Mouse (Mus musculus): ENCODE results near the gene Tmem109. TPM values are rescaled to one million over a fixed set of nuclear protein-coding genes. Genes with fewer than 3 reads are reported as not detected.
A peak's percentile ranks its signal among the peaks of the same experiment; 100 is the strongest.

Tmem109 gene
- polyA plus RNA-seq, 1 experiment from 2014 or later, result 94.5 TPM

DNA sequence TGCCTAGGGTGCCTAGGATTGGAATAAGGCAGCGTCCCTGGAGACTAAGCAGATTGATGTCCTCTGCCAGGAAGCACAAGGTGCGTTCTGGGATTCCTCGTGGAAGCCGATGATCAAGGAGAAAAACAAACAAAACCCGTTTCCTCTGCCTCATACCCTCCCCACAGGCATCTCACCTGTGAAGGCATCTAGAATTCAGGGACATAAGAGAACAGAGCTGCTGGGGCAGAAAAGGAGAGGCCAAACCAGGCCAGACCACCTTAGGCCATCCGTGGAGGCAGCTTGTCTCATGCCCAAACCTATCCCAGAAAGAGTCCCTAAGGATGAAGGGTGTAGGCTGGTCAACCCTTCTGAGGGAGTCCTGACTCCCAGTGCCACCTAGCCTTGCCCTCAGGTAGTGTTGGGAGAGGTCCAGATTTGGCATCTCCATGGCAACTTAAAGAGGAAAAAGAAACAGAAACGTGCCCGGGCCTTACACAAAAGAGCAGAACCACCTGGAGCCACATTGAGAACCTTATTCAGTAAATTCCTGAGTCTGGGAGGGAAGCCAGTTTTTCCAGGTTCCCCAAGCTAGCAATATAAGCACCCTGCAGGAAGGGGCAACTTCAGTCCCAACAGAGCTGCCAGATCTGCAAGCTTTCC is 11.8 kb downstream of the Tmem109 start, which contains the start of gene Tmem132a:
Gene Tmem132a, minus strand, starts transcription at position 55 of the 642 bp plus-strand sequence.
- 4% methylated on average over 8 of the region's 8 CpGs for WGBS
- Histone ChIP-seq H3K9me3 (ENCODE audit: control insufficient read depth, low read length) (no peaks in the 10 kb centered on the region), H3K27ac (replicated peaks in 1 of 2; ENCODE audit: control insufficient read depth in 1 of 2, insufficient read depth in 1 of 2, low read depth in 2 of 2, low read length in 2 of 2) (peak within 1 kb of the TSS; percentile 62 to 64), H3K36me3 (ENCODE audit: control insufficient read depth, insufficient read depth, low read length) (peaks cover 56% of the 10 kb centered on the region), H3K4me2 (ENCODE audit: low read length) (peak within 1 kb of the TSS; percentile 83), H3K4me3 (ENCODE audit: control insufficient read depth in 1 of 2, insufficient read depth in 1 of 2, low read depth in 1 of 2, low read length in 2 of 2) (peak within 1 kb of the TSS; percentile 85 to 96), H3K27me3 (ENCODE audit: control insufficient read depth, insufficient read depth, low read length) (no peaks in the 10 kb centered on the region), H3K4me1 (ENCODE audit: control insufficient read depth in 2 of 2, insufficient read depth in 2 of 2, low read length in 2 of 2) (peaks cover 9 to 19% of the 10 kb centered on the region in 2 experiments), H3K9ac (ENCODE audit: low read length) (peak within 1 kb of the TSS; percentile 92)
- ATAC-seq (ENCODE audit: insufficient number of reproducible peaks, insufficient read depth, low FRiP score, low read depth), result no peak

DNA sequence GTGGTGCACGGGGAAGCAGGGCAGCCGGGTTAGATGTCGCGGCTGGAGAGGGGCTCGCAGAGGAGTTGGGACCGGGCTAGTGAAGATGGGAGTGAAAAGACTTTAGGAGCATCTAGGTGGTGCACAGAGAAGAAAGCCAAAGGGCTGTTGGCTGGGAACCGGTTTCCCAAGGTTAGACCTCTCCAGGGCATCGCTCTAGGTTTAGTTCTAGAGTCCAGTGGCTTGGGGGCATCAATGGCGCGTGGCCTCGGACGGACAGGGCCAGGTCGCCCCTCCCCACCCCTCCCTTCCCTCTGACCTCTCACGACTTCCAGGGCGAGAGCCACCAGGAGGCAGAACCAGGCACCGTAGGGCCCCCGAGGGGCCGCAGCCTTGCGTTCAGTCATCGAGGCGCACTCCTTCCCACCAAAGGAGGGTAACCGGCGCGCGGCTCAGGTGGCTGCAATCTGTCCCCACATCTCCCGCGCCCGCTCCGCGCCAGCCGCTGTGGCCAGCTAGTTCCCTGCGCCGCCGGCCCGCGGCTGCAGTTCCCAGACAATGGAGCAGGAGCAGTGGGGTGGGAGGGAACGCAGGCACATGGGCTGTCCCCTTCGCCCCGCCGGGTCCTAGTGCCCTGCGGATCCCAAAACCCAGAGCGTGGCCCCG is 12.4 kb downstream of the Tmem109 start:
- H3K4me1 ChIP-seq (ENCODE audit: control insufficient read depth in 2 of 2, insufficient read depth in 2 of 2, low read length in 2 of 2), result peaks cover 9 to 19% of the 10 kb centered on the region in 2 experiments
- H3K27ac ChIP-seq (replicated peaks in 1 of 2; ENCODE audit: control insufficient read depth in 1 of 2, insufficient read depth in 1 of 2, low read depth in 2 of 2, low read length in 2 of 2), result peak overlapping the region; percentile 62 to 64
- H3K27me3 ChIP-seq (ENCODE audit: control insufficient read depth, insufficient read depth, low read length), result no peaks in the 10 kb centered on the region
- ATAC-seq (ENCODE audit: insufficient number of reproducible peaks, insufficient read depth, low FRiP score, low read depth), result peak; percentile 81
- under 1% methylated on average over 42 of the region's 43 CpGs for WGBS
- peak overlapping the region; percentile 92 for H3K9ac ChIP-seq (ENCODE audit: low read length)
- H3K4me3 ChIP-seq (ENCODE audit: control insufficient read depth in 1 of 2, insufficient read depth in 1 of 2, low read depth in 1 of 2, low read length in 2 of 2), result peak overlapping the region; percentile 85 to 96
- H3K9me3 ChIP-seq (ENCODE audit: control insufficient read depth, low read length), result no peaks in the 10 kb centered on the region
- peaks cover 61% of the 10 kb centered on the region for H3K36me3 ChIP-seq (ENCODE audit: control insufficient read depth, insufficient read depth, low read length)
- H3K4me2 ChIP-seq (ENCODE audit: low read length), result peak overlapping the region; percentile 83

DNA sequence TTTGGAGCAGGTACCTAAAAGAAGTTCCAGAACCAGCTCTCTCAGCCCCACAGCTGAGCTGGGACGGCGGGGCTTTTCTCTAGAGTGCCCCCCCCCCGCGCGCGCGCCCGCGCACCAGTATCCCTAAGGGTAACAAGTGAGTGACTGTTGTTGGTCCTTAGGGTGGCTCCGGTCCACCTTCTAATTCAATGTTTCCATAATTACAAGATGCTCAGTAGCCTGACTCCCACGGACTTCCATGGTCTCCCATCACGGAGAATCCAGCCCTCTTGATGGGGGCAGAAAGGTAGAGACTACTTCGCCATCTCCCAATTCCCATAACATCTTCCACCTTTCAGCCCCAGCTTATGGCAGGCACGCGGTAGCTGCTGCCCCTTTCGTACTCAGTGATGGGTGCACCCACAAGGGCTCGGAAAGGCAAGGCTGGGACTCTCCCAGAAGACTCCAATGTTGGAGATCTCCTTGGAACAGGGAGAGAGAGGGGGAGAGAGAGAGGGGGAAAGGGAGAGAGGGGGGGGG is 13.1 kb downstream of the Tmem109 start:
- H3K27me3 ChIP-seq (ENCODE audit: control insufficient read depth, insufficient read depth, low read length), result no peaks in the 10 kb centered on the region
- H3K4me1 ChIP-seq (ENCODE audit: control insufficient read depth in 2 of 2, insufficient read depth in 2 of 2, low read length in 2 of 2), result peaks cover 9 to 19% of the 10 kb centered on the region in 2 experiments
- peak; percentile 9; the same call in 1 of the 2 replicates for ATAC-seq (ENCODE audit: insufficient number of reproducible peaks, insufficient read depth, low FRiP score, low read depth)
- 0% methylated on average over 17 of the region's 17 CpGs for WGBS
- H3K36me3 ChIP-seq (ENCODE audit: control insufficient read depth, insufficient read depth, low read length), result peaks cover 61% of the 10 kb centered on the region
- H3K9ac ChIP-seq (ENCODE audit: low read length), result peak overlapping the region; percentile 92
- peak overlapping the region; percentile 85 to 96 for H3K4me3 ChIP-seq (ENCODE audit: control insufficient read depth in 1 of 2, insufficient read depth in 1 of 2, low read depth in 1 of 2, low read length in 2 of 2)
- H3K4me2 ChIP-seq (ENCODE audit: low read length), result peak overlapping the region; percentile 83
- H3K9me3 ChIP-seq (ENCODE audit: control insufficient read depth, low read length), result no peaks in the 10 kb centered on the region
- H3K27ac ChIP-seq (replicated peaks in 1 of 2; ENCODE audit: control insufficient read depth in 1 of 2, insufficient read depth in 1 of 2, low read depth in 2 of 2, low read length in 2 of 2), result peak overlapping the region in 1 of 2 experiments; percentile 64; a peak in 1 of 4 replicates

- no peak for ATAC-seq (ENCODE audit: insufficient number of reproducible peaks, insufficient read depth, low FRiP score, low read depth)
- H3K27me3 ChIP-seq (ENCODE audit: control insufficient read depth, insufficient read depth, low read length), result no peaks in the 10 kb centered on the region
- peaks cover 61% of the 10 kb centered on the region for H3K36me3 ChIP-seq (ENCODE audit: control insufficient read depth, insufficient read depth, low read length)
- H3K4me3 ChIP-seq (ENCODE audit: control insufficient read depth in 1 of 2, insufficient read depth in 1 of 2, low read depth in 1 of 2, low read length in 2 of 2), result peak overlapping the region; percentile 85 to 96
- 36% methylated on average over 5 of the region's 5 CpGs for WGBS
- H3K9me3 ChIP-seq (ENCODE audit: control insufficient read depth, low read length), result no peaks in the 10 kb centered on the region
- peaks cover 9 to 19% of the 10 kb centered on the region in 2 experiments for H3K4me1 ChIP-seq (ENCODE audit: control insufficient read depth in 2 of 2, insufficient read depth in 2 of 2, low read length in 2 of 2)
- peak overlapping the region; percentile 83 for H3K4me2 ChIP-seq (ENCODE audit: low read length)
- peak overlapping the region; percentile 92 for H3K9ac ChIP-seq (ENCODE audit: low read length)
- H3K27ac ChIP-seq (replicated peaks in 1 of 2; ENCODE audit: control insufficient read depth in 1 of 2, insufficient read depth in 1 of 2, low read depth in 2 of 2, low read length in 2 of 2), result no peak overlapping the region
Measured at GRCm38 (mm10) chr19:10867946-10868622, 13.7 kb downstream of the Tmem109 start.

DNA sequence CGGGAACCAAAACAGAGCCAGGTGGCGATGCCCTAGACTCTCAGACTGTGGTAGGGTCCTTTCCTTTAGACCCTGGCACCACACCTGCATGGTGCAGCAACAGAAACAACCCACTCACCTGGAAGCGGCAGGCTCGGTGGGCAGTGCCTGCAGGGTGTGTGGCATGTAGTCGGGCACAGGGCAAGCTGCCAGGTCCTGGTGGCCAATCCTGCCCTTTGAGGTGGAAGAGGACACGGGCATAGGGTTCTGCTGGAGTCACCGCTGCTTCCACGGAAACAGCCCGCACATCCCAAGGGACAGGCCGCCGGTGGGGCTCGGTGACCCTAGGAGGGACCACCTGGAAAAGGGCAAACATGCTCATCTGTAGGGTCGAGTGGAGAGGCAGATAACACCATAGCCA is 15.4 kb downstream of the Tmem109 start:
- Histone ChIP-seq H3K9me3 (ENCODE audit: control insufficient read depth, low read length) (no peaks in the 10 kb centered on the region), H3K27ac (replicated peaks in 1 of 2; ENCODE audit: control insufficient read depth in 1 of 2, insufficient read depth in 1 of 2, low read depth in 2 of 2, low read length in 2 of 2) (no peak overlapping the region), H3K27me3 (ENCODE audit: control insufficient read depth, insufficient read depth, low read length) (no peaks in the 10 kb centered on the region), H3K36me3 (ENCODE audit: control insufficient read depth, insufficient read depth, low read length) (peaks cover 61% of the 10 kb centered on the region), H3K9ac (ENCODE audit: low read length) (no peak overlapping the region), H3K4me1 (ENCODE audit: control insufficient read depth in 2 of 2, insufficient read depth in 2 of 2, low read length in 2 of 2) (peaks cover 9 to 19% of the 10 kb centered on the region in 2 experiments), H3K4me3 (ENCODE audit: control insufficient read depth in 1 of 2, insufficient read depth in 1 of 2, low read depth in 1 of 2, low read length in 2 of 2) (no peak overlapping the region), H3K4me2 (ENCODE audit: low read length) (no peak overlapping the region)
- 92% methylated on average over 13 of the region's 13 CpGs for WGBS
- ATAC-seq (ENCODE audit: insufficient number of reproducible peaks, insufficient read depth, low FRiP score, low read depth), result no peak

DNA sequence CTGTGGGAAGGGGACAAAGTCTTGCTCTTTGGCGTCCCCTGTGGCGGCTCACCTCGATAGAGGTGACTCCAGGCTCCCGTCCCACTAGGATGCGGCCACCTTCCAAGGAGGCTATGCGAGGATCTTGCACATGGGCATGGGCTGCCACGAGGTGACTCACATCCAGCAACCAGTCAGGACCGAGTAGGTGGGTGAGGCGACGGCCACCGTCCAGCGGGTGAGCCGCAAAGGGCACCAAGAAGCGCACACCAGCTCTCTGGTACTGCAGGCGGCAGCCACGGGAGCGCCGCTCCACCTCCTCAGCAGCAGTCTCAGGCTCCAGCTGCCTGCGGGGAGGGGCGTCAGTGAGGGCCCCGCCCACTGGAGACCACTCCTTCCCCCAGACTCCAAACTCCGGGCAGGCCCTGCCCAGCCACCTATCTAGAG is 21.7 kb downstream of the Tmem109 start:
- Histone ChIP-seq H3K9ac (ENCODE audit: low read length) (no peak overlapping the region), H3K4me1 (ENCODE audit: control insufficient read depth in 2 of 2, insufficient read depth in 2 of 2, low read length in 2 of 2) (peaks cover 0 to 4% of the 10 kb centered on the region in 2 experiments; a peak in 1 of 4 replicates), H3K27me3 (ENCODE audit: control insufficient read depth, insufficient read depth, low read length) (no peaks in the 10 kb centered on the region), H3K4me3 (ENCODE audit: control insufficient read depth in 1 of 2, insufficient read depth in 1 of 2, low read depth in 1 of 2, low read length in 2 of 2) (no peak overlapping the region), H3K36me3 (ENCODE audit: control insufficient read depth, insufficient read depth, low read length) (peaks cover 86% of the 10 kb centered on the region), H3K27ac (replicated peaks in 1 of 2; ENCODE audit: control insufficient read depth in 1 of 2, insufficient read depth in 1 of 2, low read depth in 2 of 2, low read length in 2 of 2) (no peak overlapping the region), H3K4me2 (ENCODE audit: low read length) (no peak overlapping the region), H3K9me3 (ENCODE audit: control insufficient read depth, low read length) (no peaks in the 10 kb centered on the region)
- no peak for ATAC-seq (ENCODE audit: insufficient number of reproducible peaks, insufficient read depth, low FRiP score, low read depth)
- 50% methylated on average over 22 of the region's 22 CpGs for WGBS

DNA sequence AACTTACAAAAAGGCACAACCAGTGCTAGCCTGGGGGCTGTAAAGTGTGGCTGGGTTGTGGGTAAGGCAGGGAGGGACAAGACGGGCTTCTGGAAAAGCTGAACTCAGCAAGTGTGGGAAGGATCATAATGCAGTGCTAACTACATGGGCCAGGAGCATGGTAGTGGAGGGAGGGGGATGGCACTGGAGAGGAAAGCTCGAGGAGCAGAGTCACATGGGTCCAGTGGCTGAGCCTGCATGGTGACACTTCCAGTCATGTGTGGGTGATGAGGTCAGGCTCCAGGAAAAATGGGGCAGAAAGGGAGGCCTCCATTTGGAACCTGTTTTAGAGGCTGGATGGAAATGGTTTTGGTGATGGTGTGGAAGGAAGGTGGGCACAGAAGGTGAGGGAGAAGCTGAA is 25.3 kb downstream of the Tmem109 start:
- peaks cover 51% of the 10 kb centered on the region for H3K36me3 ChIP-seq (ENCODE audit: control insufficient read depth, insufficient read depth, low read length)
- ATAC-seq (ENCODE audit: insufficient number of reproducible peaks, insufficient read depth, low FRiP score, low read depth), result no peak
- H3K4me2 ChIP-seq (ENCODE audit: low read length), result no peak overlapping the region
- peaks cover 0 to 4% of the 10 kb centered on the region in 2 experiments; a peak in 1 of 4 replicates for H3K4me1 ChIP-seq (ENCODE audit: control insufficient read depth in 2 of 2, insufficient read depth in 2 of 2, low read length in 2 of 2)
- H3K9me3 ChIP-seq (ENCODE audit: control insufficient read depth, low read length), result no peaks in the 10 kb centered on the region
- H3K9ac ChIP-seq (ENCODE audit: low read length), result no peak overlapping the region
- no peak overlapping the region for H3K27ac ChIP-seq (replicated peaks in 1 of 2; ENCODE audit: control insufficient read depth in 1 of 2, insufficient read depth in 1 of 2, low read depth in 2 of 2, low read length in 2 of 2)
- WGBS, result 35% methylated on average over 2 of the region's 2 CpGs
- no peaks in the 10 kb centered on the region for H3K27me3 ChIP-seq (ENCODE audit: control insufficient read depth, insufficient read depth, low read length)
- no peak overlapping the region for H3K4me3 ChIP-seq (ENCODE audit: control insufficient read depth in 1 of 2, insufficient read depth in 1 of 2, low read depth in 1 of 2, low read length in 2 of 2)

All from heart, embryonic 14.5 days (tissue).